Mouse (Mus musculus): ENCODE data around the gene Dkk2. TPM values are rescaled to one million over a fixed set of nuclear protein-coding genes. Genes with fewer than 3 reads are reported as not detected.

Gene Dkk2
- total and polyA plus RNA-seq, 2 experiments from 2014 or later, result 1.2 to 2.4 TPM

DNA sequence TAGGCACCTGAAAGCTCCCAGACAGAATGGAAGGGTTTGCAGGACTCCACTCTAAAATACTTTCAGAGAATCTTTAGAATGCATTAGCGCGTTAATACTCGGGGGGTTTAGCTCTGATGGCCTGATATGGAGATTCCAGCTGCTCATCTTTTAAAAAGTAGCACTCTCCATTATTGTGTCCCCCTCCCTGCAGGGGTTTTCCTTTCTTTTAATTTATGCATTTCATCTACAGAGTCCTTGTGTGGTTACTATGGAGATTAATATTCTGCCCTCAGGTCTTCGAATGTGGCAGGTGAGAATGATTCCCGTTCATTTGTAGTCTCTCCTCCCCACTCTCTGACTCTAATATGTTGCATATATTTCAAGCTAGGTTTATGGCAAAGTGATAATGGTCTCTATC is 117.6 kb downstream of the Dkk2 start:
- no peaks in the 10 kb centered on the region for H3K36me3 ChIP-seq (ENCODE audit: insufficient read depth)
- H3K4me3 ChIP-seq (ENCODE audit: low read depth, low read length), result no peak overlapping the region
- TF ChIP-seq CTCF (IDR thresholded peaks at IDR 0.05; ENCODE audit: low read depth), result no peak
- DNase-seq, result no peak
- no peak for ATAC-seq
- H3K27ac ChIP-seq (ENCODE audit: low read depth, low read length), result no peak overlapping the region
- no peaks in the 10 kb centered on the region for H3K27me3 ChIP-seq (ENCODE audit: insufficient read depth, low read length)
- H3K4me1 ChIP-seq (ENCODE audit: insufficient read depth), result no peaks in the 10 kb centered on the region
- no peak overlapping the region for H3K9ac ChIP-seq
- no peak overlapping the region for H3K4me2 ChIP-seq (ENCODE audit: low read depth)
- WGBS, result 78% methylated on average over 5 of the region's 5 CpGs
- H3K9me3 ChIP-seq (ENCODE audit: low read length), result no peaks in the 10 kb centered on the region

DNA sequence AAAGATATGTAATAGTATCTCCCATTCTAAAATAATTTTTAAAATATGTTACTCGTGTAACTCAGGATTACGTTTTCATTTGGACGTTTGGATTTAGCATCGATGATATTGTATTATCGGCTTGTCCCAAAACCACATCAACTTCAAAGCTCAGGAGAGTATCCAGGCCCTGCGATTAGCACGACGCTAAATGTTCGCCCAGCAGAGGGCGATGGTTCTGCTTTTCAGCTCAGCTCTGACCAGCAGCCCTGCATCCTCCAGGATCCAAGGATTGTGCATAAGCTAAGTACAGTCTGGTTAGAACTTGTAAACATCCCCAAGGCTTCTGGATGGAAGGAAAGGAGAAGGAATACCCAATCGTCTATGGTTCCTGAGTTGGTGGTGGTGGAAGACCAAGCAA is 122.4 kb downstream of the Dkk2 start:
- TF ChIP-seq CTCF (IDR thresholded peaks at IDR 0.05; ENCODE audit: low read depth), result peak; percentile 62
- H3K4me1 ChIP-seq (ENCODE audit: insufficient read depth), result no peaks in the 10 kb centered on the region
- H3K9me3 ChIP-seq (ENCODE audit: low read length), result no peaks in the 10 kb centered on the region
- no peak overlapping the region for H3K27ac ChIP-seq (ENCODE audit: low read depth, low read length)
- peak; percentile 65; the same call in 1 of the 2 replicates for ATAC-seq
- H3K27me3 ChIP-seq (ENCODE audit: insufficient read depth, low read length), result no peaks in the 10 kb centered on the region
- WGBS, result 30% methylated on average over 11 of the region's 11 CpGs
- peak; percentile 31 for DNase-seq
- no peak overlapping the region for H3K4me3 ChIP-seq (ENCODE audit: low read depth, low read length)
- H3K4me2 ChIP-seq (ENCODE audit: low read depth), result no peak overlapping the region
- H3K9ac ChIP-seq, result no peak overlapping the region
- H3K36me3 ChIP-seq (ENCODE audit: insufficient read depth), result no peaks in the 10 kb centered on the region

DNA sequence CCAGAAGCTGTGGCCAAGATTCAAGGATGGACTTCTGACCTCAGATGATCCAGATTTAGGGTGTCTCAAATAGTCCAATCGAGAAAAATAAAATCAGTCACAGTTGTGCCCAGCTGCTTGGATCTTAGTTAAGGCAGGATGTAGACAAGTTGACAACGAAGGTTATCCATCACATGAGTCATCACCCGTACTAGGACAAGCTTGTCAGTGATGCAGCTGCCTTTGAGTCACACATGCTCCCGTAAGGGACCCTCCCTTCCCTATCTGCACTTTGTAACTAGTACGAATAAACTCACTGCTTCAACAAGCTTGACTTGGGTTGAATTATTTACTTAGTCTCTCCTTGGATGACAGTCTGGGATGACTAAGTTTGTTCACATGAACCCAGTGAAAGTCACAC is 126.2 kb downstream of the Dkk2 start:
- no peak for ATAC-seq

GRCm38 (mm10) chr3:132219977-132220487 is 134.9 kb downstream of the Dkk2 start:
- ATAC-seq (no peak), DNase-seq (no peak)
- H3K27me3 ChIP-seq (ENCODE audit: insufficient read depth, low read length), result no peaks in the 10 kb centered on the region
- no peaks in the 10 kb centered on the region for H3K9me3 ChIP-seq (ENCODE audit: low read length)
- no peak overlapping the region for H3K9ac ChIP-seq
- H3K27ac ChIP-seq (ENCODE audit: low read depth, low read length), result no peak overlapping the region
- H3K4me1 ChIP-seq (ENCODE audit: insufficient read depth), result no peaks in the 10 kb centered on the region
- H3K36me3 ChIP-seq (ENCODE audit: insufficient read depth), result no peaks in the 10 kb centered on the region
- TF ChIP-seq CTCF (IDR thresholded peaks at IDR 0.05; ENCODE audit: low read depth), result no peak
- no peak overlapping the region for H3K4me3 ChIP-seq (ENCODE audit: low read depth, low read length)
- 84% methylated on average over 7 of the region's 7 CpGs for WGBS
- H3K4me2 ChIP-seq (ENCODE audit: low read depth), result no peak overlapping the region

More for the DNA sequence above, 126.2 kb downstream of the Dkk2 start:
- Histone ChIP-seq H3K27ac (ENCODE audit: low read depth, low read length) (no peak overlapping the region), H3K36me3 (ENCODE audit: insufficient read depth) (no peaks in the 10 kb centered on the region), H3K4me1 (ENCODE audit: insufficient read depth) (no peaks in the 10 kb centered on the region), H3K27me3 (ENCODE audit: insufficient read depth, low read length) (no peaks in the 10 kb centered on the region), H3K9me3 (ENCODE audit: low read length) (no peaks in the 10 kb centered on the region), H3K4me2 (ENCODE audit: low read depth) (no peak overlapping the region), H3K4me3 (ENCODE audit: low read depth, low read length) (no peak overlapping the region), H3K9ac (no peak overlapping the region)
- 91% methylated on average over 5 of the region's 5 CpGs for WGBS
- no peak for TF ChIP-seq CTCF (IDR thresholded peaks at IDR 0.05; ENCODE audit: low read depth)
- DNase-seq, result no peak

- ATAC-seq (no peak), DNase-seq (no peak)
- Histone ChIP-seq H3K27me3 (ENCODE audit: insufficient read depth, low read length) (no peaks in the 10 kb centered on the region), H3K9me3 (ENCODE audit: low read length) (no peaks in the 10 kb centered on the region), H3K4me2 (ENCODE audit: low read depth) (no peak overlapping the region), H3K36me3 (ENCODE audit: insufficient read depth) (no peaks in the 10 kb centered on the region), H3K4me1 (ENCODE audit: insufficient read depth) (no peaks in the 10 kb centered on the region), H3K4me3 (ENCODE audit: low read depth, low read length) (no peak overlapping the region), H3K27ac (ENCODE audit: low read depth, low read length) (no peak overlapping the region), H3K9ac (no peak overlapping the region)
- 91% methylated on average over 1 of the region's 1 CpGs for WGBS
- no peak for TF ChIP-seq CTCF (IDR thresholded peaks at IDR 0.05; ENCODE audit: low read depth)
These were observed 142.5 kb downstream of the Dkk2 start for GRCm38 (mm10) chr3:132227622-132228021.

All from forebrain, postnatal 0 days (tissue).